Mouse (Mus musculus) C2C12 (cell line): Measurements from ENCODE around the gene Plekhb2. TPM values are rescaled to one million over a fixed set of nuclear protein-coding genes. Genes with fewer than 3 reads are reported as not detected.

ENCODE experiments used
- H3K27me3 ChIP-seq: one replicate; pipeline ENCODE4 v1.6.1; 2011; ENCODE audit not compliant: control insufficient read depth, insufficient read depth, insufficient read length
- H3K36me3 ChIP-seq: one replicate; pipeline ENCODE4 v1.6.1; 2011; ENCODE audit not compliant: control insufficient read depth, insufficient read depth
- H3K4me3 ChIP-seq: one replicate; pipeline ENCODE4 v1.5.1; 2011; ENCODE audit warnings: mild to moderate bottlenecking, control low read depth; ENCODE audit not compliant: poor library complexity, insufficient read depth, severe bottlenecking
- H3K79me2 ChIP-seq: one replicate; pipeline ENCODE4 v1.6.1; 2011; ENCODE audit not compliant: control insufficient read depth, insufficient read depth
- H3K79me3 ChIP-seq: one replicate; pipeline ENCODE4 v1.6.1; 2011; ENCODE audit warnings: low read depth, control low read depth
- H3ac ChIP-seq: one replicate; pipeline ENCODE3; 2011; ENCODE audit warnings: low read depth; ENCODE audit not compliant: control insufficient read depth, insufficient read length
- CEBPB ChIP-seq: IDR thresholded peaks from one replicate; pipeline ENCODE4 v1.6.1; 2011; ENCODE audit warnings: low read depth, mild to moderate bottlenecking, control low read depth, moderate library complexity
- CTCF ChIP-seq: IDR thresholded peaks from one replicate; pipeline ENCODE4 v1.5.1; 2011; ENCODE audit not compliant: control insufficient read depth, insufficient read depth, insufficient read length
- FOSL1 ChIP-seq: IDR thresholded peaks from one replicate; pipeline ENCODE4 v1.8.0; 2011; ENCODE audit warnings: mild to moderate bottlenecking, low read length; ENCODE audit not compliant: poor library complexity, insufficient read depth, severe bottlenecking
- MAX ChIP-seq: IDR thresholded peaks from one replicate; pipeline ENCODE4 v1.6.1; 2011; ENCODE audit warnings: mild to moderate bottlenecking, control low read depth
- MYOD1 ChIP-seq: IDR thresholded peaks from one replicate; pipeline ENCODE4 v1.6.1; 2011; ENCODE audit warnings: low read depth; ENCODE audit not compliant: control insufficient read depth, insufficient read length
- MYOG ChIP-seq: IDR thresholded peaks from one replicate; pipeline ENCODE4 v1.6.1; 2011; ENCODE audit not compliant: control insufficient read depth, insufficient read length; ENCODE audit errors: extremely low read depth
- USF1 ChIP-seq: IDR thresholded peaks from one replicate; pipeline ENCODE4 v1.6.1; 2011; ENCODE audit warnings: low read depth, mild to moderate bottlenecking, control low read depth, moderate library complexity
- long read RNA-seq, 2 experiments: library from polyadenylated mRNA; unstranded; transcript quantifications; one replicate each; pipeline ENCODE4 v2.0.0; 2019 to 2020
- polyA plus RNA-seq: library from polyadenylated mRNA; unstranded; fragments of >200 nt; fragmentation: generic; extraction: Trizol; gene quantifications from one replicate; pipeline ENCODE4 v1.2.1, GENCODE M21; 2012; ENCODE audit warnings: missing spikeins

The Plekhb2 gene
- 57.1 TPM for polyA plus RNA-seq
- long read RNA-seq, experiment 1, full-length matches to known transcripts = 43 of 57 reads
- long read RNA-seq, experiment 1, partial matches to known transcripts = 3 of 57 reads
- long read RNA-seq, experiment 1, other reads (novel, unspliced or antisense) = 11 of 57 reads
- long read RNA-seq, experiment 2, transcript Plekhb2-201 (8 exons, 3,279 nt) = major isoform, 387 of 440 reads
- long read RNA-seq, experiment 2, partial matches to known transcripts = 1 of 440 reads
- long read RNA-seq, experiment 2, other reads (novel, unspliced or antisense) = 52 of 440 reads

- Histone ChIP-seq H3K79me3 (peaks cover 33% of the 10 kb centered on the region), H3ac (peak within 1 kb of the TSS; percentile 81), H3K79me2 (peaks cover 48% of the 10 kb centered on the region), H3K27me3 (no peaks in the 10 kb centered on the region), H3K36me3 (peaks cover 2% of the 10 kb centered on the region), H3K4me3 (peak within 1 kb of the TSS; percentile 49)
- TF ChIP-seq FOSL1 = no peak
- TF ChIP-seq MYOD1 = no peak
- no peak for TF ChIP-seq MAX
- no peak for TF ChIP-seq CEBPB
- TF ChIP-seq CTCF = no peak
- no peak for TF ChIP-seq USF1
- TF ChIP-seq MYOG = no peak
Measured at GRCm38 (mm10) chr1:34849745-34850342, at the start of gene Plekhb2. Gene Plekhb2, plus strand, starts transcription at chr1:34849976.

- no peaks in the 10 kb centered on the region for H3K79me3 ChIP-seq
- peak; percentile 19 for TF ChIP-seq USF1
- TF ChIP-seq CTCF = no peak
Measured at GRCm38 (mm10) chr1:34801616-34802289, 48.0 kb upstream of the Plekhb2 start.

GRCm38 (mm10) chr1:34802290-34802642, 47.5 kb upstream of the Plekhb2 start:
- no peaks in the 10 kb centered on the region for H3K36me3 ChIP-seq
- H3K79me2 ChIP-seq = no peaks in the 10 kb centered on the region
- peak overlapping the region; percentile 75 for H3ac ChIP-seq
- H3K79me3 ChIP-seq = no peaks in the 10 kb centered on the region
- H3K27me3 ChIP-seq = no peaks in the 10 kb centered on the region
- H3K4me3 ChIP-seq = peak overlapping the region; percentile 19
- TF ChIP-seq FOSL1 = no peak
- TF ChIP-seq MYOD1 = no peak
- no peak for TF ChIP-seq CEBPB
- no peak for TF ChIP-seq USF1
- no peak for TF ChIP-seq CTCF
- no peak for TF ChIP-seq MYOG
- TF ChIP-seq MAX = no peak

More at GRCm38 (mm10) chr1:34801616-34802289, 48.0 kb upstream of the Plekhb2 start:
- H3K4me3 ChIP-seq = peak overlapping the region; percentile 19
- no peaks in the 10 kb centered on the region for H3K36me3 ChIP-seq
- H3K79me2 ChIP-seq = no peaks in the 10 kb centered on the region
- no peaks in the 10 kb centered on the region for H3K27me3 ChIP-seq
- peak overlapping the region; percentile 75 for H3ac ChIP-seq

GRCm38 (mm10) chr1:34804863-34805262, 44.9 kb upstream of the Plekhb2 start:
- Histone ChIP-seq H3K36me3 (no peaks in the 10 kb centered on the region), H3K79me2 (no peaks in the 10 kb centered on the region), H3K79me3 (no peaks in the 10 kb centered on the region), H3K4me3 (no peak overlapping the region), H3K27me3 (no peaks in the 10 kb centered on the region), H3ac (no peak overlapping the region)
- TF ChIP-seq FOSL1 (no peak), MYOD1 (no peak), CEBPB (no peak), MAX (no peak), MYOG (no peak), CTCF (no peak), USF1 (no peak)

GRCm38 (mm10) chr1:34805931-34806520, 43.8 kb upstream of the Plekhb2 start:
- TF ChIP-seq MYOD1 (no peak), CEBPB (no peak), MAX (no peak), USF1 (no peak), CTCF (no peak), MYOG (no peak), FOSL1 (no peak)
- Histone ChIP-seq H3K27me3 (no peaks in the 10 kb centered on the region), H3K79me2 (no peaks in the 10 kb centered on the region), H3K79me3 (no peaks in the 10 kb centered on the region), H3K36me3 (peaks cover 5% of the 10 kb centered on the region), H3K4me3 (no peak overlapping the region), H3ac (no peak overlapping the region)
